Mouse (Mus musculus) kidney, adult 9 months (tissue): Measurements from ENCODE around the gene Prg2.
A peak's percentile ranks its signal among the peaks of the same experiment; 100 is the strongest.

Experiments
- DNase-seq: peaks from one replicate; pipeline ENCODE4 v3.0.0; 2022

Gene Prg2

GRCm38 (mm10) chr2:84962906-84963507 lies 17.3 kb upstream of the Prg2 start:
- no peak for DNase-seq

GRCm38 (mm10) chr2:84964111-84964801 lies 16.0 kb upstream of the Prg2 start:
- DNase-seq = no peak

DNA sequence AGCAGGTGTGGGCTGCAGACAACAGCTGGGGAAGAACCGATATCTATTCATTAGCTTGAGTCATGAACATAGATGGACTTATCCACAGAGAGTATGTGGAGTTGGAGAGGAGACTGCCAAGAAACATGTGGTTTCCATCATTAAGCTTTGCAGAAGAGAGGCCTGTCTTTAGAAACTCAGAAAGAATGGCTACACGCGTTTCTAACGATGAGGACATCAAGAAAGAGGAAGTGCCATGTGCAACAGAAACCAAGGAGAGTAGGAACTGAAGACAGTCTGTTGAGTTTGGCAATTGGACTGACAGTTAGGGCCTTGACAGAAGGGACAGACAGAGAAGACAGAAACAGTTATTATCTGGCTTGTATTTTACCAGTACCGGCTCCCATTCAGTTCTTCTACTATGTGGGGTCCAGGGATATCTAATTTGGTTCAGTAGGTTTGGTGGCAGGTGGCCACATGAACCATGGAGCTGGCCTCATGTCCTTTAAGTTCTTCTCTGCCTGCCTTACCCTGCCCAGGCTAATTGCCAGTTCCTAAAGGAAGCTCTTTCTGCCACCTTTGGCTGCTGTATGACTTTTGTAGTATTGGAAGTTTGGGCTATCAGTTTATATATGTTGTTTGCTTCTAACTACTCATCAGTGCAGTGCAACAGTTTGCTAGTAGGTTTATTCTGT lies 12.8 kb upstream of the Prg2 start:
- DNase-seq = no peak

GRCm38 (mm10) chr2:84975580-84975979 lies 4.7 kb upstream of the Prg2 start:
- no peak for DNase-seq

- no peak for DNase-seq
Measured at GRCm38 (mm10) chr2:84987930-84988329, 7.7 kb downstream of the Prg2 start, which contains the start of gene Prg3. Gene Prg3, plus strand, starts transcription at chr2:84988215.

DNA sequence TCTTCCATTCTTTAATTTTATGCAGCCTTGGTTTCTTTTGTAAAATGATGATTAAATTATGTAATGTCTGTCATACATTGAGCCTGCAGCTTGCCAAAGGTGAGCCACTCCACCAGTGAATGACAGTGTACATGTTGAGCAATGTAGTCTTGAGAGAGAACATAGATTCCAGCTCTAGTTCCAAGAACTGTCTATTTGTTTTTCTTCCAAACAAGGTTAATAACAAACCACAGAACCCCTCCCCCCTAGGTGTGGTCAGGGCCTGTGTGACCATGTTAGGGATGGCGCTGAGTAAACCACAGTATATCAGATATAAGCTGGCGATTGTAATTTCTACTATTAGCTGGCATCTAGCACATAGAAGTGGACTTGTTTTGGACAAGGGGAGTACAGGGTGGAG lies 16.1 kb downstream of the Prg2 start:
- no peak for DNase-seq

DNA sequence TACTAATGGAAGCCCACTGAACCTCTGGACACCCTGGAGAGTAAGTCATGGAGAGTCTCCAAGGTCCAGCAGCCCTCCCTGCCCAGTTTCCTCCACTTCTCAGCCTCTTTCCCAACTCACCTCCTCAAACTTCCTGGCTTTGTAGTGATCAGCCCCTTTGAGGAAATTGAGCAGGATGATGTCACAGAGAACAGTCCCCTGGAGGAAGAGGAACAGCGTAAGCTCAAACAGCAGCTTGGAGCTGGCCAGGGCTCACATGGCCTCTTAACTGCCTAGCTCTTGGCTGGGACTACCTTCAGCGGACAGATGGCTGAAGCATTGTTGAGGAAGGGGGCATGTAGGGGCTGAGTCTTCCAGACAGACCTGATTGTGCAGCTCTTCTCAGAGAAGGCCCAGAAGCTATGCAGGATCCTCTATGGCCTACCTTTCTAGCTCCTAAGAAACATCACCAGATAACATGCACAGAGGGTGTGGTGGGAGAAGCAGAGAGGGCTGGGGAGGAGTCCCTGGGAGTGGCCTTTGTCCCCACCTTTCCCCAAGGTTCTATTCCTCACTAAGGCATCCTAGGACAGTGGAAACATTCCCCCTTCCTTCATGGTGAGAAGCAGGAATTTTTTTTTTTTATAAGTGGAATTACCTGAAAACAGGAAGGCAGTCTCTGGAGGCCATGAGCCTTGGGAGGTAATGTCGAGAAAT lies 19.4 kb downstream of the Prg2 start:
- DNase-seq = peak; percentile 28

DNA sequence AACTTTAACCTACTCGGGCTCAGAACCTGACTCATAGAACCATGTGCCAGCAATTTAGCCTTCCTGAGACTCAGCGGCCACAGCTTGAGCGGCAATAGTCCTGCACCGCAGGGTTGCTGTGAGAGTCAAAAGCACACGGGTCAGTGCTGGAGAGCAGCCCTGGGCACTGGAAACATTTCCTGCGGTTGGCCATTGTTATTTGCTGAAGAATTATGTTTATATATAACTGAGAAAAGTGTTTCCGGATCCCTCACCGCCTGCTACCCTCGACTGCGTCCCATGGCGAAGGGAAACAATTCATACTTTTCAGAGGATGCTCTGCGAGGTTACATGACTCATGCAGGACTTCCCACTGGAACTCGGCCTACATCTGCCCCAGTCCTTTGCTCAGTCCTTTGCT lies 21.2 kb downstream of the Prg2 start:
- peak; percentile 47 for DNase-seq

GRCm38 (mm10) chr2:85002575-85002974 lies 22.3 kb downstream of the Prg2 start:
- DNase-seq = no peak

DNA sequence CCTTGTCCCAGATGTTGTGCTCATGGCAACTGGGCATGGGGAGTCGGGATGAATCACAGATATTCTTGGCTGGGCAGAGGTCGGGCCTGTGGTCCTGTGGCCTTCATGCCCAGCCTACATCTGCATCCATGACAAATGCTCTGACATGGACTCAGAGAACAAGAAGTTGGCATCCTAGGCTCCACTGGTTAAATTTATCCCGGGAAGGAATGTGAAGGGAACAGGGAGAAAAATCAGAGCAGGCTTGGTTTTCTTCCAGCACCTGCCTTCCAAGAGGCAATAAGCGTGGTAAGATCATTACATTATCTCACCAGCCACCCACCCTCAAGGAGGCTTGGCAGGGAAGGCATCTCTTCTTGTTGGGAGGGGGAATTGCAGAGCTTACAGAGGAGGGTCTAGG lies 24.1 kb downstream of the Prg2 start:
- no peak for DNase-seq

GRCm38 (mm10) chr2:85006600-85006999 lies 26.3 kb downstream of the Prg2 start:
- DNase-seq = no peak

DNA sequence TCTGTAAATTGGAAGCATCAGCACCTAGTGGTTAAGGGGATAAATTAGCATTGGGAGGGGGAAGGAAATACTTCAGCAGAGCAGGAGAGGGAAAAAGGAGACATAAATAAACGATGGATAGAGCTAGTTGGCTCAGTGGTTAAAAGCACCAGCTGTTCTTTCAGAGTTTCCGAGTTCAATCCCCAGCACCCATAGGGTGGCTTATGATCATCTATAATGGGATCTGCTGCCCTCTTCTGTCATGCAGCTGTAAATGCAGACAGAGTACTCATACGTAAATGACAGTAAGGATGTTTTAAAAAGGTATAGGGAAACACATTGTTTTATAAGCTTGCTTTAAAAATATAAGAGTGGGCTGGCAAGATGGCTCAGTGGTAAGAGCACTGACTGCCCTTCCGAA lies 27.5 kb downstream of the Prg2 start:
- peak; percentile 40 for DNase-seq

- DNase-seq = no peak
Measured at GRCm38 (mm10) chr2:85009212-85009611, 29.0 kb downstream of the Prg2 start.

- no peak for DNase-seq
Measured at GRCm38 (mm10) chr2:85011906-85012604, 31.8 kb downstream of the Prg2 start.

DNA sequence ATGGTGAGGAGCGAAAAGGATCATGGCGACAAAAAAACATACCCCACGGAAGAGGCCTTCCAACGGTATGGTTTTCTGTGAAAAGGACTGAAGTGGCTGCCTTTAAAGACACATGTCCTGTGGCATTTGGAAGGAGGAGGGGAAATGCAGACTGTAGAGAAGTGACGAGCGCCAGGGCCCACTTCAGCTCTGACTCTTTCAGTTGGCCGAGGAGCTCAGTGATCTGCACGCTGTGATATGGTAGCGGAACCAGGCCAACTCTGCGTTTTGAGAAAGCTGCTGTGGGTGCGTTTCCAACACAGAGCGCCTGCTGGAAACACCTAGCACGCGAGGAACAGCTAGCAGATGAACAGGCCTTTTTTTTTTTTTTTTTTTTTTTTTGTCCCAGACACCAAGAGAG lies 32.4 kb downstream of the Prg2 start:
- no peak for DNase-seq

GRCm38 (mm10) chr2:85013826-85014587 lies 33.7 kb downstream of the Prg2 start:
- DNase-seq = no peak

- DNase-seq = no peak
Measured at GRCm38 (mm10) chr2:85014588-85014982, 34.3 kb downstream of the Prg2 start.

DNA sequence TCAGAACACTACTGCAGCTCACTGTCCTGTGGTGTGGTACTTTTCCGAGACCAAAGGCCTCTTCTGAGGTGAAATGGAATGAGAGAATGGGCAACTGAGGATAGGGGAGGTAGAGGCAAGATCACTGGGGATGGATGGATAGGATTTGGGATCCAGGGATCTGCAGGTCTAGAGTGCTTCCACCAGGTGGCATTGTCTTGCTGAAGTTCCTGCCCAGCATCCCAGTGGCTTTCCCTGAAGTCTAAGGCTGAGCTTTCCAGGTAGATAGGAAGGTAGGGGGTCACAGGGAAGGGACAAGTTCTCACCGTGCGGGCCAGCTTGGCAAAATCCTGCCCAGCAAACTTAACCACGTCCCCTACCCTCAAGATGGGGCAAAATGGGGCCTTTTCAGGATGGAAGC lies 41.8 kb downstream of the Prg2 start:
- peak; percentile 51 for DNase-seq

DNA sequence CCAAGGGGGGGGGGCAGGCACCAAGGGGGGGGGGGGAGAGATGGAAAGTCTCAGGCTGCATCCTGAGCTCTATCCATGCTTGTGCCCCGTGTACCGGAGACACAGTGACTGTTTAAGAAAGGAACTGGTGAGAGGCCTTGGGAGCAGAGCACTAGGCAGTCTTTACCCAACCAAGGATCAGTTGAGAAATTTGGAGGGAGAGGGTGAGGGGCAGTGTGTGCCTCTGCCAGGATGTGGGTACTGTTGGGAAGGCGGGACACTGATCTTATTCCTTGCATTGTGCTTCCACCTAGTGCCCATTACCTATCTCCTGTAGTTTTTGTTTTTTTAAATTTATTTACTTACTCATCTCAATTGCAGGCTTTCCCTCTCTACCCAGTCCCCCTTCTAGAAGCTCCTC lies 45.9 kb downstream of the Prg2 start:
- no peak for DNase-seq

GRCm38 (mm10) chr2:85027281-85027680 lies 47.0 kb downstream of the Prg2 start:
- DNase-seq = no peak

- no peak for DNase-seq
Measured at GRCm38 (mm10) chr2:85029897-85030296, 49.6 kb downstream of the Prg2 start.

DNA sequence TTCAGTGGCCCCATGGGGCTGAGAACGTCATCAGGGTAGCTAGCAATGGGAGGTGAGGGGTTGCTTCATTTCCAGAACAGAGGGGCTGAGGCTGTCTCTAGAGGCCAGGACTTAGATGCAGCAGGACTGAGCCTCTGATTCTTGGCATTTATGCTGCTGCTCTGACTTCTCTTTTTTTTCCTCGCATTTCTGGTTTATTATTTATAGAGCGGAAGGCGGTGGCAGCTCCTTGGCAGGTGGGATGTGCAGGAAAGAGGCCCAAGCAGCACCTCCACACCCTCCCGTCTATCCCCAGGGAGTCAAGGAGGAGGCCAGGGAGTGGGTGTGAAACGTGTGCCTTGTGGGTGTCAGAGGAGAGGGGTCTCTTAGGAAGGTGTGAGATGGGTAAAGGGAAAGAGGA lies 50.7 kb downstream of the Prg2 start:
- no peak for DNase-seq
